Mouse (Mus musculus) MEL (cell line): Measurements from ENCODE around the gene Fank1. TPM values are rescaled to one million over a fixed set of nuclear protein-coding genes. Genes with fewer than 3 reads are reported as not detected.

Experiments
- DNase-seq: peaks from one replicate; pipeline ENCODE4 v3.0.0; 2011; ENCODE audit warnings: low read depth, low spot score
- H3K27ac ChIP-seq: 2 replicates; pipeline ENCODE4 v1.5.1; 2012; ENCODE audit warnings: low read depth, mild to moderate bottlenecking, control low read depth, low read length, moderate library complexity; ENCODE audit not compliant: control insufficient read depth
- H3K27me3 ChIP-seq, 2 experiments: fragments of 150-350 bp in 1 of 2; sonication (generic) in 1 of 2; 2 replicates each; pipeline ENCODE4 v1.6.1; 2012; ENCODE audit warnings: low read length in 2 of 2, mild to moderate bottlenecking in 2 of 2, improper control_type of control experiment in 1 of 2, moderate library complexity in 1 of 2; ENCODE audit not compliant: insufficient read depth in 2 of 2, control insufficient read depth in 1 of 2
- H3K36me3 ChIP-seq, 2 experiments: 2 replicates each; pipeline ENCODE4 v1.6.1; 2012 to 2014; ENCODE audit warnings: low read length in 2 of 2, improper control_type of control experiment in 1 of 2, inconsistent platforms in 1 of 2, mild to moderate bottlenecking in 1 of 2; ENCODE audit not compliant: insufficient read depth in 2 of 2, control insufficient read depth in 1 of 2
- H3K4me1 ChIP-seq, 2 experiments: fragments of 150-350 bp in 1 of 2; sonication (generic) in 1 of 2; 2 replicates each; pipeline ENCODE4 v1.6.1; 2012; ENCODE audit warnings: low read length in 2 of 2, improper control_type of control experiment in 1 of 2, mild to moderate bottlenecking in 1 of 2; ENCODE audit not compliant: insufficient read depth in 2 of 2, control insufficient read depth in 1 of 2
- H3K4me3 ChIP-seq, 2 experiments: fragments of 150-350 bp in 1 of 2; sonication (generic) in 1 of 2; 2 replicates each; pipeline ENCODE4 v1.5.1; 2012; ENCODE audit warnings: low read depth in 2 of 2, low read length in 2 of 2, mild to moderate bottlenecking in 2 of 2, moderate library complexity in 2 of 2, control low read depth in 1 of 2, improper control_type of control experiment in 1 of 2; ENCODE audit not compliant: control insufficient read depth in 1 of 2, insufficient read depth in 1 of 2
- H3K79me2 ChIP-seq: 2 replicates; pipeline ENCODE4 v1.6.1; 2012; ENCODE audit warnings: mild to moderate bottlenecking, low read length, moderate library complexity; ENCODE audit not compliant: control insufficient read depth, poor library complexity, insufficient read depth
- H3K9ac ChIP-seq: 2 replicates; pipeline ENCODE4 v1.6.1; 2012; ENCODE audit warnings: low read depth, mild to moderate bottlenecking, control low read depth, low read length, moderate library complexity; ENCODE audit not compliant: control insufficient read depth, poor library complexity, severe bottlenecking
- H3K9me3 ChIP-seq: fragments of 150-350 bp; sonication (generic); replicated peaks from 2 replicates; pipeline ENCODE4 v1.6.1; 2012; ENCODE audit warnings: mild to moderate bottlenecking, low read length, improper control_type of control experiment, moderate library complexity; ENCODE audit not compliant: insufficient read depth
- CTCF ChIP-seq, 3 experiments: IDR thresholded peaks in 2 of 3; conservative IDR thresholded peaks in 1 of 3; 2 replicates each; pipeline ENCODE4 v1.5.1; 2011 to 2012; ENCODE audit warnings: low read length in 3 of 3, low read depth in 2 of 3, mild to moderate bottlenecking in 2 of 3, improper control_type of control experiment in 1 of 3, inconsistent platforms in 1 of 3, mixed read lengths in 1 of 3, moderate library complexity in 1 of 3; ENCODE audit not compliant: control insufficient read depth in 1 of 3, insufficient read depth in 1 of 3, poor library complexity in 1 of 3, severe bottlenecking in 1 of 3
- E2F4 ChIP-seq: IDR thresholded peaks from 2 replicates; pipeline ENCODE4 v1.6.1; 2011; ENCODE audit warnings: low read depth, low read length, improper control_type of control experiment, borderline replicate concordance
- ELF1 ChIP-seq: IDR thresholded peaks from 2 replicates; pipeline ENCODE4 v1.6.1; 2014; ENCODE audit warnings: low read depth, mild to moderate bottlenecking, inconsistent platforms, low read length, improper control_type of control experiment, moderate library complexity
- ETS1 ChIP-seq: IDR thresholded peaks from 2 replicates; pipeline ENCODE4 v1.6.1; 2012; ENCODE audit warnings: low read depth, mild to moderate bottlenecking, inconsistent platforms, low read length, improper control_type of control experiment, moderate library complexity
- GATA1 ChIP-seq: IDR thresholded peaks from 2 replicates; pipeline ENCODE4 v1.6.1; 2011; ENCODE audit warnings: low read depth, low read length, improper control_type of control experiment
- MAFK ChIP-seq: IDR thresholded peaks from 2 replicates; pipeline ENCODE4 v1.6.1; 2011; ENCODE audit warnings: low read depth, mild to moderate bottlenecking, low read length, improper control_type of control experiment, borderline replicate concordance
- MAX ChIP-seq: IDR thresholded peaks from 2 replicates; pipeline ENCODE4 v1.6.1; 2011; ENCODE audit warnings: low read length, improper control_type of control experiment
- MEF2A ChIP-seq: IDR thresholded peaks from 2 replicates; pipeline ENCODE4 v1.6.1; 2014; ENCODE audit warnings: low read depth, mild to moderate bottlenecking, inconsistent platforms, low read length, improper control_type of control experiment; ENCODE audit not compliant: poor library complexity, insufficient replicate concordance, severe bottlenecking; ENCODE audit errors: extremely low read depth
- POLR2AphosphoS5 ChIP-seq: IDR thresholded peaks from 2 replicates; pipeline ENCODE4 v1.6.1; 2012; ENCODE audit warnings: low read depth, borderline replicate concordance, mild to moderate bottlenecking, inconsistent platforms, low read length, moderate library complexity, mixed read lengths
- RAD21 ChIP-seq: IDR thresholded peaks from 2 replicates; pipeline ENCODE4 v1.6.1; 2011; ENCODE audit warnings: mild to moderate bottlenecking, low read depth, low read length, improper control_type of control experiment
- SIN3A ChIP-seq: IDR thresholded peaks from 2 replicates; pipeline ENCODE4 v1.6.1; 2012; ENCODE audit warnings: low read length, improper control_type of control experiment, inconsistent platforms
- SMC3 ChIP-seq: IDR thresholded peaks from 2 replicates; pipeline ENCODE4 v1.6.1; 2011; ENCODE audit warnings: low read depth, low read length, improper control_type of control experiment
- TBP ChIP-seq: IDR thresholded peaks from 2 replicates; pipeline ENCODE4 v1.8.0; 2011; ENCODE audit warnings: low read depth, low read length, improper control_type of control experiment
- UBTF ChIP-seq: IDR thresholded peaks from 2 replicates; pipeline ENCODE4 v1.6.1; 2012; ENCODE audit warnings: low read depth, mild to moderate bottlenecking, inconsistent platforms, low read length, improper control_type of control experiment, moderate library complexity, borderline replicate concordance; ENCODE audit not compliant: insufficient read depth
- USF1 ChIP-seq: IDR thresholded peaks from 2 replicates; pipeline ENCODE4 v1.6.1; 2014; ENCODE audit warnings: low read depth, mild to moderate bottlenecking, inconsistent platforms, low read length, improper control_type of control experiment, moderate library complexity
- polyA plus RNA-seq, 2 experiments: library from polyadenylated mRNA; stranded (reverse) in 1 of 2; unstranded in 1 of 2; fragments of >175 nt in 1 of 2; fragments of >200 nt in 1 of 2; gene quantifications; 2 replicates each; pipeline versions ENCODE4 v1.2.1 to v1.2.4; 2012; ENCODE audit warnings: low replicate concordance in 2 of 2, low read depth in 1 of 2; ENCODE audit not compliant: insufficient read length in 2 of 2, insufficient read depth in 1 of 2, missing spikeins in 1 of 2
- total RNA-seq: library from RNA; depleted of rRNA; stranded (reverse); fragments of 300-350 nt; gene quantifications from 2 replicates; pipeline ENCODE4 v1.2.3, GENCODE M21; 2012

The Fank1 gene
- total and polyA plus RNA-seq, 3 experiments: 0.17 to 1.8 TPM; not detected in 1

DNA sequence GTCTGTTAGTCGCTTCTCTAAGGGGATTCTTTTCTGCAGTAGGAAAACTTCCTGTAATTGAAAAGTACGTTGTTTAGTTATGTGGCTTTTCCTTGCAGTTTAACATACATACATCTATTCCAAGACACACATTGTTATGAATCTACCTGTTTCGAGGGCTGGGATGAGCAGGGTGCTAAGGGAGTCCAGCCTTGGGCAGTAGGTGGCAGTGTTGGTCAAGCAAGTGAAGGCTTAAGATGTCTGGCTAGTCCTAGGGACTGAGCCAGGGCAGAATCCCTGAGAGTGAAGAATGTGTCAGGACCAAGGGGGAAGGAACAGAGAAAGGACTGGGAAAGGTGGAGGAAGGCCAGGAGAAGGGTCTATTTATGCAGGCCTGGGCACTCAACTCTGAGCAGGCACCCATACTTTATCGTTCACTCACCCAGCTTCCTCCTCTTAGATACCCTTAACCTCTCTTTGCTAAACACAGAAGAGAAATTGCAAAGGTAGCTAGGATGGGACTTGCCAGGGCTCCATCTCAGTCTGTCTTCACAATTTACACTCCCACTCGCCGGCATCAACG, 29.0 kb downstream of the Fank1 start:
- Histone ChIP-seq H3K27me3 (no peaks in the 10 kb centered on the region; a peak in 3 of 4 replicates), H3K79me2 (no peaks in the 10 kb centered on the region), H3K4me1 (no peaks in the 10 kb centered on the region), H3K36me3 (no peaks in the 10 kb centered on the region), H3K9ac (no peak overlapping the region), H3K4me3 (no peak overlapping the region), H3K9me3 (no peaks in the 10 kb centered on the region), H3K27ac (no peak overlapping the region)
- peak; percentile 36 for DNase-seq
- TF ChIP-seq E2F4 (no peak), MAFK (no peak), RAD21 (peak; percentile 54), SMC3 (peak; percentile 29), POLR2AphosphoS5 (no peak), CTCF (IDR thresholded peaks at IDR 0.05 in 2 of 3, conservative IDR thresholded peaks at IDR 0.05 in 1 of 3; ENCODE audit: control insufficient read depth in 1 of 3, insufficient read depth in 1 of 3, low read depth in 2 of 3, low read length in 3 of 3, poor library complexity in 1 of 3, severe bottlenecking in 1 of 3) (peak; percentile 41 to 68 (median 68)), ETS1 (no peak)

DNA sequence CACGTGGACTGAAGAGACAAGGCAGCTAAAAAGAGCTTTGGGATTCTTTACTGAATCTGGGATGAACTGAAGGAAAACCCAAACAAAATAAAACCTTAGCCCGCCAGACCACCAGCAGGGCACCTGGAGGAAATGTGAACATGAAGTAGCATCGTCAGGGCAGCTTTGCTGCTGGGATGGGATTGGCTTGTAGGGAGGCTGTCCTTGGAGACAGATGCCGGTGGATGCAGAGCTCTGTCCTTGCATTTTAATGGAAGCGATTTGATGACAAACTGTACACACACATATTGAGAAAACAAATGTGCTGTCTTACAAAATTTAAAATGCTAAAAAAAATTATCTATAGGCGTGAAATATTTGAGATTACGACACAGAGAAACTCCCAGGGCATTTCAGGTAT, 36.3 kb downstream of the Fank1 start:
- no peaks in the 10 kb centered on the region for H3K36me3 ChIP-seq
- DNase-seq: no peak
- no peaks in the 10 kb centered on the region for H3K79me2 ChIP-seq
- no peaks in the 10 kb centered on the region for H3K4me1 ChIP-seq
- H3K9ac ChIP-seq: no peak overlapping the region
- no peak overlapping the region for H3K4me3 ChIP-seq
- no peaks in the 10 kb centered on the region; a peak in 2 of 4 replicates for H3K27me3 ChIP-seq
- TF ChIP-seq SIN3A (no peak), ETS1 (no peak), CTCF (IDR thresholded peaks at IDR 0.05 in 2 of 3, conservative IDR thresholded peaks at IDR 0.05 in 1 of 3; ENCODE audit: control insufficient read depth in 1 of 3, insufficient read depth in 1 of 3, low read depth in 2 of 3, low read length in 3 of 3, poor library complexity in 1 of 3, severe bottlenecking in 1 of 3) (no peak), TBP (no peak), MEF2A (no peak), UBTF (no peak), USF1 (no peak), GATA1 (no peak), ELF1 (no peak), MAX (no peak)
- H3K27ac ChIP-seq: no peak overlapping the region
- no peaks in the 10 kb centered on the region for H3K9me3 ChIP-seq
